Comparison of ENCODE assay signal across 29 mouse cellular contexts in genomic region chr3:29110321-29110720, GRCm38 (mm10). TPM values are rescaled to one million over a fixed set of nuclear protein-coding genes. Genes with fewer than 3 reads are reported as not detected.
DNase-seq lines count a peak whose midpoint lies in the region; ATAC-seq and TF ChIP-seq lines count a peak whose summit lies in the region.
"Had no signal": no experiment of that assay in that cellular context is flagged by ENCODE, and none has a peak within 500 bp of the region (broad histone marks: within the 10 kb centered on the region; RNA-seq: fewer than 3 reads in every experiment).

No protein-coding gene starts in this region.

- H3K27me3 ChIP-seq in kidney, embryonic 15.5 days, result no peaks in the 10 kb centered on the region
- H3K27me3 ChIP-seq in liver, adult 2 months (ENCODE audit: control insufficient read depth, insufficient read depth, low read length), result no peaks in the 10 kb centered on the region
- no peaks in the 10 kb centered on the region for H3K27me3 ChIP-seq in liver, embryonic 11.5 days (replicated peaks; ENCODE audit: control insufficient read depth, insufficient read depth, low read length)
- H3K27me3 ChIP-seq: embryonic facial prominence, embryonic 13.5 days; forebrain, embryonic 12.5 days; forebrain, embryonic 15.5 days; hindbrain, embryonic 12.5 days; hindbrain, embryonic 15.5 days had no signal

- TF ChIP-seq POLR2A in liver, adult 2 months (IDR thresholded peaks at IDR 0.05; ENCODE audit: extremely low read depth, insufficient read depth, low read length), result no peak

- H3K4me1 ChIP-seq in kidney, embryonic 15.5 days, result no peaks in the 10 kb centered on the region
- H3K4me1 ChIP-seq in liver, adult 2 months (ENCODE audit: control insufficient read depth, insufficient read depth, low read length), result no peaks in the 10 kb centered on the region
- no peaks in the 10 kb centered on the region for H3K4me1 ChIP-seq in liver, embryonic 11.5 days (replicated peaks; ENCODE audit: control insufficient read depth, insufficient read depth, low read length)
- H3K4me1 ChIP-seq: embryonic facial prominence, embryonic 10.5 days; embryonic facial prominence, embryonic 13.5 days; forebrain, embryonic 12.5 days; forebrain, embryonic 15.5 days; hindbrain, embryonic 12.5 days; hindbrain, embryonic 15.5 days had no signal

- no peaks in the 10 kb centered on the region for H3K9me3 ChIP-seq in kidney, embryonic 15.5 days (replicated peaks)
- no peaks in the 10 kb centered on the region for H3K9me3 ChIP-seq in liver, embryonic 11.5 days (ENCODE audit: control insufficient read depth, low read length)
- H3K9me3 ChIP-seq: embryonic facial prominence, embryonic 10.5 days; embryonic facial prominence, embryonic 13.5 days; forebrain, embryonic 12.5 days; forebrain, embryonic 15.5 days; hindbrain, embryonic 12.5 days; hindbrain, embryonic 15.5 days had no signal

- 55% methylated on average over 2 of the region's 2 CpGs for WGBS in kidney, embryonic 15.5 days
- WGBS in liver, adult 2 months, result 56% methylated on average over 2 of the region's 2 CpGs
- WGBS in liver, embryonic 11.5 days, result 68% methylated on average over 2 of the region's 2 CpGs

- H3K79me2 ChIP-seq in liver, adult 2 months (ENCODE audit: control insufficient read depth, insufficient read depth, low read length), result no peaks in the 10 kb centered on the region

- no peaks in the 10 kb centered on the region for H3K36me3 ChIP-seq in kidney, embryonic 15.5 days
- H3K36me3 ChIP-seq in liver, adult 2 months (ENCODE audit: control insufficient read depth, insufficient read depth, low read length), result no peaks in the 10 kb centered on the region
- H3K36me3 ChIP-seq in liver, embryonic 11.5 days (ENCODE audit: control insufficient read depth, insufficient read depth, low read length), result no peaks in the 10 kb centered on the region
- H3K36me3 ChIP-seq: embryonic facial prominence, embryonic 10.5 days; embryonic facial prominence, embryonic 13.5 days; forebrain, embryonic 12.5 days; forebrain, embryonic 15.5 days; hindbrain, embryonic 12.5 days; hindbrain, embryonic 15.5 days had no signal

- ATAC-seq in kidney, embryonic 15.5 days (replicated peaks; ENCODE audit: low FRiP score), result no peak
- ATAC-seq in liver, embryonic 11.5 days (replicated peaks; ENCODE audit: low FRiP score), result no peak
- ATAC-seq: forebrain, embryonic 15.5 days; Patski had no signal

- H3K4me3 ChIP-seq in kidney, embryonic 15.5 days (replicated peaks), result no peak overlapping the region
- H3K4me3 ChIP-seq in liver, adult 2 months (ENCODE audit: insufficient read depth, low read depth, low read length), result no peak overlapping the region
- no peak overlapping the region for H3K4me3 ChIP-seq in liver, embryonic 11.5 days (ENCODE audit: low read depth, low read length)
- H3K4me3 ChIP-seq: embryonic facial prominence, embryonic 10.5 days; embryonic facial prominence, embryonic 13.5 days; erythroblast, embryonic 14.5 days; forebrain, embryonic 12.5 days; forebrain, embryonic 15.5 days; hindbrain, embryonic 12.5 days; hindbrain, embryonic 15.5 days had no signal

- TF ChIP-seq CTCF in liver, adult 2 months (IDR thresholded peaks at IDR 0.05; ENCODE audit: low read depth, low read length), result no peak

- DNase-seq in kidney, adult 11 months, result peak; percentile 74
- DNase-seq in liver, adult 2 months (ENCODE audit: extremely low read depth, low read depth, low spot score), result peak; percentile 60
- no peak for DNase-seq in liver, embryonic 11.5 days (ENCODE audit: low spot score)
- DNase-seq in kidney, postnatal 14 days, result peak; percentile 57
- DNase-seq in ovary, postnatal 10 days (ENCODE audit: low spot score), result no peak
- DNase-seq in c-Kit-positive CD71-positive TER-119-positive erythroid progenitor cells, embryonic 14.5 days (ENCODE audit: low spot score), result no peak
- DNase-seq in Muller cell, postnatal 12 days (ENCODE audit: inconsistent ontology term), result no peak
- DNase-seq: adrenal gland, postnatal 14 days; cerebellum, adult 11-12 months; cerebellum, adult 8-10 months; cerebellum, postnatal 10 days; cerebellum, postnatal 36 days; embryo, embryonic 11 days; gastrocnemius, postnatal 36 days had no signal

- no peak overlapping the region for H3K9ac ChIP-seq in kidney, embryonic 15.5 days
- no peak overlapping the region for H3K9ac ChIP-seq in liver, adult 2 months (ENCODE audit: low read depth, low read length)
- no peak overlapping the region for H3K9ac ChIP-seq in liver, embryonic 11.5 days (ENCODE audit: low read depth, low read length)
- H3K9ac ChIP-seq: embryonic facial prominence, embryonic 13.5 days; forebrain, embryonic 12.5 days; forebrain, embryonic 15.5 days; hindbrain, embryonic 12.5 days; hindbrain, embryonic 15.5 days had no signal

- H3K27ac ChIP-seq in kidney, embryonic 15.5 days, result no peak overlapping the region
- H3K27ac ChIP-seq in liver, adult 2 months (replicated peaks; ENCODE audit: insufficient read depth, low read depth, low read length), result no peak overlapping the region
- no peak overlapping the region for H3K27ac ChIP-seq in liver, embryonic 11.5 days (ENCODE audit: low read depth, low read length)
- H3K27ac ChIP-seq: embryonic facial prominence, embryonic 10.5 days; embryonic facial prominence, embryonic 13.5 days; forebrain, embryonic 12.5 days; forebrain, embryonic 15.5 days; hindbrain, embryonic 12.5 days; hindbrain, embryonic 15.5 days had no signal

- no peak overlapping the region for H3K4me2 ChIP-seq in kidney, embryonic 15.5 days
- no peak overlapping the region for H3K4me2 ChIP-seq in liver, embryonic 11.5 days
- H3K4me2 ChIP-seq: embryonic facial prominence, embryonic 13.5 days; forebrain, embryonic 12.5 days; forebrain, embryonic 15.5 days; heart, embryonic 11.5 days; hindbrain, embryonic 12.5 days; hindbrain, embryonic 15.5 days had no signal

RNA-seq across cellular contexts. Expression of gene Egfem1, which starts 28.5 kb away (rescaled TPM):
- polyA plus RNA-seq in kidney, embryonic 15.5 days (2015; fragmentation: Nextera tagmentation; extraction: Ambion mirVana), result 1.1 and 1.4 TPM in 2 replicates
- total RNA-seq in liver, adult 2 months (2014; rRNA removed), result 1.5 and 2.4 TPM in 2 replicates
- polyA plus RNA-seq in liver, adult 2 months (2012; rRNA removed), result 0.48 and 2.1 TPM in 2 replicates
- not detected in 2 replicates for polyA plus RNA-seq in liver, embryonic 11.5 days (2014; fragmentation: Nextera tagmentation; extraction: Ambion mirVana)
- total RNA-seq: adrenal gland, adult 18-20 months; gastrocnemius, adult 8-10 months; gastrocnemius, postnatal 36 days; granulocyte monocyte progenitor cell, adult 5-6 weeks; heart, postnatal 25 days; hematopoietic stem cell, adult 5-6 weeks had no signal
- polyA plus RNA-seq: erythroblast, embryonic 14.5 days; Patski had no signal

Comparison
In these comparisons a context has a peak if more than half of its experiments do, and no peak if none do; other contexts are left out.
1. DNase-seq: peak in kidney, adult 11 months (single experiment), liver, adult 2 months (single experiment) and kidney, postnatal 14 days (single experiment); none in liver, embryonic 11.5 days (single experiment), ovary, postnatal 10 days (single experiment), c-Kit-positive CD71-positive TER-119-positive erythroid progenitor cells, embryonic 14.5 days (single experiment) and Muller cell, postnatal 12 days (single experiment).